Mouse (Mus musculus) liver, embryonic 16.5 days (tissue): ENCODE data around the gene Phf10. TPM values are rescaled to one million over a fixed set of nuclear protein-coding genes. Genes with fewer than 3 reads are reported as not detected.
A peak's percentile ranks its signal among the peaks of the same experiment; 100 is the strongest.
"Not testable (repeated sequence)": the region's sequence is repeated elsewhere in the genome, so short reads cannot be mapped to it uniquely, and the experiment has no call there.

Source experiments
- ATAC-seq: fragments of 200-750 bp; cut with Nextera tagmentation; 2 replicates; pipeline ENCODE4 v1.8.0; 2017; ENCODE audit warnings: low read depth, mild to moderate bottlenecking, moderate number of reproducible peaks, moderate library complexity
- H3K27ac ChIP-seq: fragments of 300-500 bp; sonication (generic); 2 replicates; pipeline ENCODE4 v1.5.1; 2014; ENCODE audit warnings: mild to moderate bottlenecking, low read length
- H3K27me3 ChIP-seq: fragments of 300-500 bp; sonication (generic); 2 replicates; pipeline ENCODE4 v1.6.1; 2014; ENCODE audit warnings: low read depth, low read length, mixed read lengths; ENCODE audit not compliant: control insufficient read depth, insufficient read depth
- H3K36me3 ChIP-seq: fragments of 300-500 bp; sonication (generic); 2 replicates; pipeline ENCODE4 v1.6.1; 2014; ENCODE audit warnings: mild to moderate bottlenecking; ENCODE audit not compliant: control insufficient read depth, insufficient read depth
- H3K4me1 ChIP-seq: fragments of 300-500 bp; sonication (generic); 2 replicates; pipeline ENCODE4 v1.6.1; 2014; ENCODE audit warnings: low read depth, low read length, mixed read lengths; ENCODE audit not compliant: control insufficient read depth
- H3K4me2 ChIP-seq: fragments of 300-500 bp; sonication (generic); 2 replicates; pipeline ENCODE4 v1.6.1; 2014; ENCODE audit warnings: low read depth, low read length, mixed read lengths
- H3K4me3 ChIP-seq: fragments of 300-500 bp; sonication (generic); 2 replicates; pipeline ENCODE4 v1.5.1; 2014; ENCODE audit warnings: low read depth, mild to moderate bottlenecking, low read length
- H3K9ac ChIP-seq: fragments of 300-500 bp; sonication (generic); 2 replicates; pipeline ENCODE4 v1.6.1; 2014; ENCODE audit warnings: low read depth, low read length
- H3K9me3 ChIP-seq: fragments of 300-500 bp; sonication (generic); replicated peaks from 2 replicates; pipeline ENCODE4 v1.6.1; 2016; ENCODE audit warnings: low read length; ENCODE audit not compliant: control insufficient read depth
- WGBS: fragments of 180-500 bp; shearing (Covaris S2); extraction: QIAGEN DNeasy Blood & Tissue Kit; methylation state at CpG from one replicate; pipeline ENCODE4 v1.1.7; 2014; ENCODE audit not compliant: insufficient replicate concordance; 5-methylcytosine and 5-hydroxymethylcytosine counted together
- polyA plus RNA-seq: library from polyadenylated mRNA; unstranded; fragments of >200 nt; fragmentation: Nextera tagmentation; extraction: Ambion mirVana; gene quantifications from 2 replicates; pipeline ENCODE4 v1.2.1, GENCODE M21; 2015

The Phf10 gene
- polyA plus RNA-seq, result 76.5 and 82.2 TPM in 2 replicates

- WGBS, result 0% methylated on average over 47 of the region's 100 CpGs
- peaks cover 17% of the 10 kb centered on the region for H3K4me1 ChIP-seq
- not testable (repeated sequence) for H3K27me3 ChIP-seq, H3K36me3 ChIP-seq, H3K9me3 ChIP-seq
- peak within 1 kb of the TSS; percentile 94 for H3K9ac ChIP-seq
- ATAC-seq, result peak; percentile 79
- H3K27ac ChIP-seq, result peak within 1 kb of the TSS; percentile 88
- H3K4me2 ChIP-seq, result peak within 1 kb of the TSS; percentile 74
- peak within 1 kb of the TSS; percentile 74 for H3K4me3 ChIP-seq
Measured at GRCm38 (mm10) chr17:14960951-14961556, at the start of gene Phf10. Gene Phf10, minus strand, starts transcription at chr17:14961273.

- H3K4me1 ChIP-seq, H3K27ac ChIP-seq, H3K4me3 ChIP-seq, H3K9ac ChIP-seq, H3K9me3 ChIP-seq, H3K36me3 ChIP-seq, H3K4me2 ChIP-seq, H3K27me3 ChIP-seq: not testable (repeated sequence)
- peak; percentile 98 for ATAC-seq
- WGBS, result no CpG with 5 or more reads among the region's 60 CpGs
Measured at GRCm38 (mm10) chr17:15009706-15010413, 48.8 kb upstream of the Phf10 start, which contains the start of gene Gm3435. Gene Gm3435, plus strand, starts transcription at chr17:15010176.

GRCm38 (mm10) chr17:15009088-15009487, 48.0 kb upstream of the Phf10 start:
- peak; percentile 32 for ATAC-seq
- no CpG with 5 or more reads among the region's 3 CpGs for WGBS
- H3K9me3 ChIP-seq, H3K36me3 ChIP-seq, H3K27me3 ChIP-seq, H3K4me2 ChIP-seq, H3K4me3 ChIP-seq, H3K9ac ChIP-seq, H3K27ac ChIP-seq, H3K4me1 ChIP-seq: not testable (repeated sequence)

- not testable (repeated sequence) for H3K36me3 ChIP-seq, H3K4me2 ChIP-seq
Measured at GRCm38 (mm10) chr17:15000047-15000446, 39.0 kb upstream of the Phf10 start.

GRCm38 (mm10) chr17:14994140-14994539, 33.1 kb upstream of the Phf10 start:
- not testable (repeated sequence) for H3K4me2 ChIP-seq, H3K4me1 ChIP-seq, H3K4me3 ChIP-seq, ATAC-seq, H3K27me3 ChIP-seq, H3K36me3 ChIP-seq, H3K9ac ChIP-seq, H3K27ac ChIP-seq, H3K9me3 ChIP-seq
- no CpG with 5 or more reads among the region's 5 CpGs for WGBS

More at GRCm38 (mm10) chr17:15000047-15000446, 39.0 kb upstream of the Phf10 start:
- not testable (repeated sequence) for H3K27ac ChIP-seq, H3K9me3 ChIP-seq, H3K4me3 ChIP-seq, H3K9ac ChIP-seq, H3K27me3 ChIP-seq, H3K4me1 ChIP-seq
- ATAC-seq, result peak; percentile 76
- no CpG with 5 or more reads among the region's 4 CpGs for whole genome bisulfite sequencing

- WGBS, result no CpG with 5 or more reads among the region's 47 CpGs
- not testable (repeated sequence) for H3K9ac ChIP-seq, H3K4me1 ChIP-seq, H3K36me3 ChIP-seq, H3K4me3 ChIP-seq, H3K4me2 ChIP-seq, H3K9me3 ChIP-seq, H3K27me3 ChIP-seq, H3K27ac ChIP-seq
- ATAC-seq, result peak; percentile 52
Measured at GRCm38 (mm10) chr17:14993139-14993832, 32.2 kb upstream of the Phf10 start.

GRCm38 (mm10) chr17:14992522-14993138, 31.6 kb upstream of the Phf10 start:
- not testable (repeated sequence) for H3K9me3 ChIP-seq, H3K4me3 ChIP-seq, H3K27me3 ChIP-seq, H3K4me2 ChIP-seq, H3K4me1 ChIP-seq, H3K36me3 ChIP-seq, H3K9ac ChIP-seq, H3K27ac ChIP-seq
- WGBS, result no CpG with 5 or more reads among the region's 98 CpGs
- peak; percentile 81 for ATAC-seq

GRCm38 (mm10) chr17:14990116-14990702, 29.1 kb upstream of the Phf10 start:
- not testable (repeated sequence) for H3K4me3 ChIP-seq, H3K9ac ChIP-seq, H3K4me2 ChIP-seq, H3K9me3 ChIP-seq, ATAC-seq, H3K27ac ChIP-seq, H3K36me3 ChIP-seq, H3K27me3 ChIP-seq, H3K4me1 ChIP-seq
- WGBS, result 83% methylated on average over 4 of the region's 5 CpGs
